Mouse (Mus musculus) C2C12 (cell line): ENCODE data around the gene Tmem100. TPM values are rescaled to one million over a fixed set of nuclear protein-coding genes. Genes with fewer than 3 reads are reported as not detected.

Experiments
- H3K27me3 ChIP-seq: one replicate; pipeline ENCODE4 v1.6.1; 2011; ENCODE audit not compliant: control insufficient read depth, insufficient read depth, insufficient read length
- H3K36me3 ChIP-seq: one replicate; pipeline ENCODE4 v1.6.1; 2011; ENCODE audit not compliant: control insufficient read depth, insufficient read depth
- H3K4me3 ChIP-seq: one replicate; pipeline ENCODE4 v1.5.1; 2011; ENCODE audit warnings: mild to moderate bottlenecking, control low read depth; ENCODE audit not compliant: poor library complexity, insufficient read depth, severe bottlenecking
- H3K79me2 ChIP-seq: one replicate; pipeline ENCODE4 v1.6.1; 2011; ENCODE audit not compliant: control insufficient read depth, insufficient read depth
- H3K79me3 ChIP-seq: one replicate; pipeline ENCODE4 v1.6.1; 2011; ENCODE audit warnings: low read depth, control low read depth
- H3ac ChIP-seq: one replicate; pipeline ENCODE3; 2011; ENCODE audit warnings: low read depth; ENCODE audit not compliant: control insufficient read depth, insufficient read length
- CEBPB ChIP-seq: IDR thresholded peaks from one replicate; pipeline ENCODE4 v1.6.1; 2011; ENCODE audit warnings: low read depth, mild to moderate bottlenecking, control low read depth, moderate library complexity
- CTCF ChIP-seq: IDR thresholded peaks from one replicate; pipeline ENCODE4 v1.5.1; 2011; ENCODE audit not compliant: control insufficient read depth, insufficient read depth, insufficient read length
- FOSL1 ChIP-seq: IDR thresholded peaks from one replicate; pipeline ENCODE4 v1.8.0; 2011; ENCODE audit warnings: mild to moderate bottlenecking, low read length; ENCODE audit not compliant: poor library complexity, insufficient read depth, severe bottlenecking
- MAX ChIP-seq: IDR thresholded peaks from one replicate; pipeline ENCODE4 v1.6.1; 2011; ENCODE audit warnings: mild to moderate bottlenecking, control low read depth
- MYOD1 ChIP-seq: IDR thresholded peaks from one replicate; pipeline ENCODE4 v1.6.1; 2011; ENCODE audit warnings: low read depth; ENCODE audit not compliant: control insufficient read depth, insufficient read length
- MYOG ChIP-seq: IDR thresholded peaks from one replicate; pipeline ENCODE4 v1.6.1; 2011; ENCODE audit not compliant: control insufficient read depth, insufficient read length; ENCODE audit errors: extremely low read depth
- USF1 ChIP-seq: IDR thresholded peaks from one replicate; pipeline ENCODE4 v1.6.1; 2011; ENCODE audit warnings: low read depth, mild to moderate bottlenecking, control low read depth, moderate library complexity
- polyA plus RNA-seq: library from polyadenylated mRNA; unstranded; fragments of >200 nt; fragmentation: generic; extraction: Trizol; gene quantifications from one replicate; pipeline ENCODE4 v1.2.1, GENCODE M21; 2012; ENCODE audit warnings: missing spikeins

Tmem100 gene
- polyA plus RNA-seq, 1 experiment: not detected

- Histone ChIP-seq H3K27me3 (no peaks in the 10 kb centered on the region), H3K79me2 (no peaks in the 10 kb centered on the region), H3K4me3 (no peak overlapping the region), H3ac (no peak overlapping the region), H3K79me3 (no peaks in the 10 kb centered on the region), H3K36me3 (no peaks in the 10 kb centered on the region)
- TF ChIP-seq CEBPB: no peak
- peak; percentile 18 for TF ChIP-seq CTCF
Measured at GRCm38 (mm10) chr11:89988936-89989589, 41.1 kb upstream of the Tmem100 start.

- Histone ChIP-seq H3K36me3 (no peaks in the 10 kb centered on the region), H3K4me3 (no peak overlapping the region), H3K79me3 (no peaks in the 10 kb centered on the region), H3K27me3 (no peaks in the 10 kb centered on the region), H3ac (no peak overlapping the region), H3K79me2 (no peaks in the 10 kb centered on the region)
- TF ChIP-seq USF1: no peak
- no peak for TF ChIP-seq FOSL1
- TF ChIP-seq CTCF: no peak
- no peak for TF ChIP-seq MYOD1
Measured at GRCm38 (mm10) chr11:89991661-89992060, 38.5 kb upstream of the Tmem100 start.

- no peaks in the 10 kb centered on the region for H3K27me3 ChIP-seq
- TF ChIP-seq MYOG: no peak
- no peak for TF ChIP-seq CTCF
- no peak for TF ChIP-seq MYOD1
- no peak for TF ChIP-seq USF1
- no peak for TF ChIP-seq MAX
- no peak for TF ChIP-seq CEBPB
- no peaks in the 10 kb centered on the region for H3K79me3 ChIP-seq
- no peaks in the 10 kb centered on the region for H3K36me3 ChIP-seq
- no peak overlapping the region for H3K4me3 ChIP-seq
- no peaks in the 10 kb centered on the region for H3K79me2 ChIP-seq
- no peak overlapping the region for H3ac ChIP-seq
Measured at GRCm38 (mm10) chr11:89994706-89995105, 35.4 kb upstream of the Tmem100 start.

- H3K79me2 ChIP-seq: no peaks in the 10 kb centered on the region
- no peaks in the 10 kb centered on the region for H3K79me3 ChIP-seq
- no peak overlapping the region for H3K4me3 ChIP-seq
- H3K36me3 ChIP-seq: no peaks in the 10 kb centered on the region
- no peaks in the 10 kb centered on the region for H3K27me3 ChIP-seq
- TF ChIP-seq CTCF (no peak), MYOG (no peak), MAX (no peak), FOSL1 (no peak), CEBPB (no peak), USF1 (no peak), MYOD1 (no peak)
- no peak overlapping the region for H3ac ChIP-seq
Measured at GRCm38 (mm10) chr11:89995596-89995995, 34.6 kb upstream of the Tmem100 start.

- H3K36me3 ChIP-seq: no peaks in the 10 kb centered on the region
- no peaks in the 10 kb centered on the region for H3K79me3 ChIP-seq
- TF ChIP-seq USF1 (no peak), CEBPB (no peak), MYOG (no peak), MAX (no peak)
- H3ac ChIP-seq: no peak overlapping the region
- H3K79me2 ChIP-seq: no peaks in the 10 kb centered on the region
- no peaks in the 10 kb centered on the region for H3K27me3 ChIP-seq
- no peak overlapping the region for H3K4me3 ChIP-seq
Measured at GRCm38 (mm10) chr11:89996406-89996805, 33.7 kb upstream of the Tmem100 start.

- no peaks in the 10 kb centered on the region for H3K79me2 ChIP-seq
- no peak overlapping the region for H3K4me3 ChIP-seq
- H3K36me3 ChIP-seq: no peaks in the 10 kb centered on the region
- H3ac ChIP-seq: no peak overlapping the region
- no peaks in the 10 kb centered on the region for H3K27me3 ChIP-seq
- no peak for TF ChIP-seq CEBPB
- no peak for TF ChIP-seq FOSL1
- TF ChIP-seq USF1: peak; percentile 12
- TF ChIP-seq MYOG: no peak
- H3K79me3 ChIP-seq: no peaks in the 10 kb centered on the region
Measured at GRCm38 (mm10) chr11:89996856-89997255, 33.3 kb upstream of the Tmem100 start.
